Mouse (Mus musculus) hindbrain, embryonic 15.5 days (tissue): Measurements from ENCODE around the gene Osbpl9. TPM values are rescaled to one million over a fixed set of nuclear protein-coding genes. Genes with fewer than 3 reads are reported as not detected.

ENCODE experiments used
- ATAC-seq: fragments of 200-750 bp; cut with Nextera tagmentation; 2 replicates; pipeline ENCODE4 v1.8.0; 2017; ENCODE audit warnings: low read depth, moderate number of reproducible peaks, moderate TSS enrichment; ENCODE audit not compliant: low FRiP score
- H3K27ac ChIP-seq: fragments of 300-500 bp; sonication (generic); replicated peaks from 2 replicates; pipeline ENCODE4 v1.5.1; 2015; ENCODE audit warnings: mild to moderate bottlenecking, inconsistent platforms
- H3K27me3 ChIP-seq: fragments of 300-500 bp; sonication (generic); 2 replicates; pipeline ENCODE4 v1.6.1; 2015; ENCODE audit warnings: control low read depth, inconsistent platforms
- H3K36me3 ChIP-seq: fragments of 300-500 bp; sonication (generic); 2 replicates; pipeline ENCODE4 v1.6.1; 2015; ENCODE audit warnings: control low read depth, inconsistent platforms
- H3K4me1 ChIP-seq: fragments of 300-500 bp; sonication (generic); replicated peaks from 2 replicates; pipeline ENCODE4 v1.6.1; 2015; ENCODE audit warnings: control low read depth, inconsistent platforms
- H3K4me2 ChIP-seq: fragments of 300-500 bp; sonication (generic); 2 replicates; pipeline ENCODE4 v1.6.1; 2015; ENCODE audit warnings: moderate library complexity, mild to moderate bottlenecking, inconsistent platforms
- H3K4me3 ChIP-seq: fragments of 300-500 bp; sonication (generic); 2 replicates; pipeline ENCODE4 v1.5.1; 2015; ENCODE audit warnings: mild to moderate bottlenecking, inconsistent platforms
- H3K9ac ChIP-seq: fragments of 300-500 bp; sonication (generic); 2 replicates; pipeline ENCODE4 v1.6.1; 2015; ENCODE audit warnings: inconsistent platforms
- H3K9me3 ChIP-seq: fragments of 300-500 bp; sonication (generic); 2 replicates; pipeline ENCODE4 v1.6.1; 2016; ENCODE audit warnings: control low read depth, inconsistent platforms
- WGBS: fragments of 180-500 bp; shearing (Covaris S2); methylation state at CpG from one replicate; pipeline ENCODE4 v1.1.7; 2015; 5-methylcytosine and 5-hydroxymethylcytosine counted together
- polyA plus RNA-seq: library from polyadenylated mRNA; unstranded; fragments of >200 nt; fragmentation: Nextera tagmentation; extraction: Ambion mirVana; gene quantifications from 2 replicates; pipeline ENCODE4 v1.2.1, GENCODE M21; 2015

The Osbpl9 gene
- polyA plus RNA-seq, 1 experiment from 2014 or later = 72.0 TPM

GRCm38 (mm10) chr4:109226071-109226470, 24.0 kb upstream of the Osbpl9 start:
- Histone ChIP-seq H3K4me3 (no peak overlapping the region), H3K9ac (no peak overlapping the region), H3K9me3 (no peaks in the 10 kb centered on the region), H3K36me3 (no peaks in the 10 kb centered on the region), H3K27ac (peak overlapping the region; percentile 42), H3K27me3 (no peaks in the 10 kb centered on the region), H3K4me1 (peaks cover 13% of the 10 kb centered on the region; the same call in 1 of the 2 replicates), H3K4me2 (no peak overlapping the region)
- 57% methylated on average over 5 of the region's 5 CpGs for WGBS
- ATAC-seq = no peak

- 47% methylated on average over 6 of the region's 6 CpGs for WGBS
- H3K4me2 ChIP-seq = no peak overlapping the region
- peak overlapping the region; percentile 70 for H3K27ac ChIP-seq
- ATAC-seq = peak; percentile 59
- H3K9me3 ChIP-seq = no peaks in the 10 kb centered on the region
- no peak overlapping the region for H3K9ac ChIP-seq
- H3K36me3 ChIP-seq = no peaks in the 10 kb centered on the region
- H3K4me3 ChIP-seq = no peak overlapping the region
- peaks cover 13% of the 10 kb centered on the region; the same call in 1 of the 2 replicates for H3K4me1 ChIP-seq
- H3K27me3 ChIP-seq = no peaks in the 10 kb centered on the region
Measured at GRCm38 (mm10) chr4:109225606-109226005, 23.5 kb upstream of the Osbpl9 start.

GRCm38 (mm10) chr4:109224762-109225552, 22.9 kb upstream of the Osbpl9 start:
- H3K27me3 ChIP-seq = no peaks in the 10 kb centered on the region
- H3K9ac ChIP-seq = no peak overlapping the region
- H3K4me1 ChIP-seq = peaks cover 13% of the 10 kb centered on the region; the same call in 1 of the 2 replicates
- no peaks in the 10 kb centered on the region for H3K9me3 ChIP-seq
- H3K27ac ChIP-seq = peak overlapping the region; percentile 70
- H3K4me2 ChIP-seq = no peak overlapping the region
- H3K4me3 ChIP-seq = no peak overlapping the region
- peak; percentile 94 for ATAC-seq
- no peaks in the 10 kb centered on the region for H3K36me3 ChIP-seq
- 26% methylated on average over 13 of the region's 13 CpGs for WGBS

- H3K4me2 ChIP-seq = no peak overlapping the region
- H3K9me3 ChIP-seq = no peaks in the 10 kb centered on the region
- no peak overlapping the region for H3K27ac ChIP-seq
- no peak overlapping the region for H3K4me3 ChIP-seq
- WGBS = 92% methylated on average over 3 of the region's 3 CpGs
- H3K4me1 ChIP-seq = peaks cover 13% of the 10 kb centered on the region; the same call in 1 of the 2 replicates
- no peaks in the 10 kb centered on the region for H3K36me3 ChIP-seq
- no peak overlapping the region for H3K9ac ChIP-seq
- H3K27me3 ChIP-seq = no peaks in the 10 kb centered on the region
- ATAC-seq = no peak
Measured at GRCm38 (mm10) chr4:109222001-109222400, 19.9 kb upstream of the Osbpl9 start.

- ATAC-seq = no peak
- no peak overlapping the region for H3K9ac ChIP-seq
- H3K4me2 ChIP-seq = no peak overlapping the region
- H3K9me3 ChIP-seq = no peaks in the 10 kb centered on the region
- peaks cover 5% of the 10 kb centered on the region; the same call in 1 of the 2 replicates for H3K4me1 ChIP-seq
- no peak overlapping the region for H3K27ac ChIP-seq
- no peaks in the 10 kb centered on the region for H3K36me3 ChIP-seq
- WGBS = 75% methylated on average over 14 of the region's 14 CpGs
- H3K27me3 ChIP-seq = no peaks in the 10 kb centered on the region
- H3K4me3 ChIP-seq = no peak overlapping the region
Measured at GRCm38 (mm10) chr4:109220441-109220940, 18.4 kb upstream of the Osbpl9 start.

- H3K9me3 ChIP-seq = no peaks in the 10 kb centered on the region
- H3K27me3 ChIP-seq = no peaks in the 10 kb centered on the region
- no peak overlapping the region for H3K27ac ChIP-seq
- no peak overlapping the region for H3K4me3 ChIP-seq
- no peaks in the 10 kb centered on the region for H3K36me3 ChIP-seq
- H3K9ac ChIP-seq = no peak overlapping the region
- WGBS = 82% methylated on average over 7 of the region's 7 CpGs
- ATAC-seq = no peak
- H3K4me2 ChIP-seq = no peak overlapping the region
- H3K4me1 ChIP-seq = no peaks in the 10 kb centered on the region
Measured at GRCm38 (mm10) chr4:109218008-109218407, 15.9 kb upstream of the Osbpl9 start.

GRCm38 (mm10) chr4:109213986-109214385, 11.9 kb upstream of the Osbpl9 start:
- Histone ChIP-seq H3K4me3 (no peak overlapping the region), H3K4me2 (no peak overlapping the region), H3K27ac (no peak overlapping the region), H3K27me3 (no peaks in the 10 kb centered on the region), H3K9me3 (no peaks in the 10 kb centered on the region), H3K9ac (no peak overlapping the region), H3K4me1 (no peaks in the 10 kb centered on the region), H3K36me3 (no peaks in the 10 kb centered on the region)
- WGBS = 76% methylated on average over 3 of the region's 3 CpGs
- no peak for ATAC-seq

GRCm38 (mm10) chr4:109210881-109211280, 8.8 kb upstream of the Osbpl9 start:
- Histone ChIP-seq H3K4me3 (no peak overlapping the region), H3K36me3 (no peaks in the 10 kb centered on the region), H3K4me2 (no peak overlapping the region), H3K27ac (no peak overlapping the region), H3K9ac (no peak overlapping the region), H3K4me1 (no peaks in the 10 kb centered on the region), H3K9me3 (no peaks in the 10 kb centered on the region), H3K27me3 (no peaks in the 10 kb centered on the region)
- WGBS = 46% methylated on average over 4 of the region's 4 CpGs
- ATAC-seq = no peak

- H3K4me3 ChIP-seq = no peak overlapping the region
- 71% methylated on average over 2 of the region's 2 CpGs for WGBS
- H3K9me3 ChIP-seq = no peaks in the 10 kb centered on the region
- H3K36me3 ChIP-seq = no peaks in the 10 kb centered on the region
- no peaks in the 10 kb centered on the region for H3K27me3 ChIP-seq
- ATAC-seq = no peak
- H3K4me1 ChIP-seq = no peaks in the 10 kb centered on the region
- no peak overlapping the region for H3K9ac ChIP-seq
- H3K27ac ChIP-seq = no peak overlapping the region
- H3K4me2 ChIP-seq = no peak overlapping the region
Measured at GRCm38 (mm10) chr4:109210253-109210652, 8.2 kb upstream of the Osbpl9 start.

GRCm38 (mm10) chr4:109207524-109207923, 5.5 kb upstream of the Osbpl9 start:
- Histone ChIP-seq H3K27ac (no peak overlapping the region), H3K4me1 (0 out of 2 replicates have a peak, but pooled peaks cover 1% of the 10 kb centered on the region), H3K4me2 (no peak overlapping the region), H3K9ac (no peak overlapping the region), H3K36me3 (no peaks in the 10 kb centered on the region), H3K4me3 (no peak overlapping the region), H3K9me3 (no peaks in the 10 kb centered on the region), H3K27me3 (no peaks in the 10 kb centered on the region)
- no peak for ATAC-seq
- 83% methylated on average over 5 of the region's 5 CpGs for WGBS

- H3K4me1 ChIP-seq = peaks cover 18% of the 10 kb centered on the region
- H3K9ac ChIP-seq = no peak overlapping the region
- H3K27ac ChIP-seq = no peak overlapping the region
- 86% methylated on average over 1 of the region's 1 CpGs for WGBS
- no peaks in the 10 kb centered on the region for H3K36me3 ChIP-seq
- no peaks in the 10 kb centered on the region for H3K9me3 ChIP-seq
- no peak for ATAC-seq
- H3K27me3 ChIP-seq = no peaks in the 10 kb centered on the region
- H3K4me3 ChIP-seq = no peak overlapping the region
- no peak overlapping the region for H3K4me2 ChIP-seq
Measured at GRCm38 (mm10) chr4:109204416-109204815, 2.3 kb upstream of the Osbpl9 start.

- 94% methylated on average over 1 of the region's 1 CpGs for WGBS
- no peaks in the 10 kb centered on the region for H3K9me3 ChIP-seq
- no peak for ATAC-seq
- H3K4me2 ChIP-seq = no peak overlapping the region
- H3K4me3 ChIP-seq = no peak overlapping the region
- H3K36me3 ChIP-seq = no peaks in the 10 kb centered on the region
- H3K9ac ChIP-seq = no peak overlapping the region
- H3K27ac ChIP-seq = no peak overlapping the region
- H3K27me3 ChIP-seq = no peaks in the 10 kb centered on the region
- peaks cover 22% of the 10 kb centered on the region for H3K4me1 ChIP-seq
Measured at GRCm38 (mm10) chr4:109203931-109204330, 1.9 kb upstream of the Osbpl9 start.
